Mouse (Mus musculus) hindbrain, embryonic 14.5 days (tissue): ENCODE data around the gene Use1. TPM values are rescaled to one million over a fixed set of nuclear protein-coding genes. Genes with fewer than 3 reads are reported as not detected.

Experiments
- ATAC-seq: fragments of 200-750 bp; cut with Nextera tagmentation; 2 replicates; pipeline ENCODE4 v1.8.0; 2017; ENCODE audit warnings: moderate number of reproducible peaks, mild to moderate bottlenecking, moderate TSS enrichment, moderate library complexity; ENCODE audit not compliant: low FRiP score
- DNase-seq: peaks from one replicate; pipeline ENCODE4 v3.0.0-alpha.2; 2015; ENCODE audit warnings: low spot score
- H3K27ac ChIP-seq: fragments of 300-500 bp; sonication (generic); 2 replicates; pipeline ENCODE4 v1.5.1; 2014; ENCODE audit warnings: mild to moderate bottlenecking, moderate library complexity
- H3K27me3 ChIP-seq: fragments of 300-500 bp; sonication (generic); 2 replicates; pipeline ENCODE4 v1.6.1; 2014; ENCODE audit warnings: mild to moderate bottlenecking, low read length, mixed read lengths; ENCODE audit not compliant: control insufficient read depth, insufficient read depth
- H3K36me3 ChIP-seq: fragments of 300-500 bp; sonication (generic); replicated peaks from 2 replicates; pipeline ENCODE4 v1.6.1; 2014; ENCODE audit not compliant: control insufficient read depth, insufficient read depth
- H3K4me1 ChIP-seq: fragments of 300-500 bp; sonication (generic); replicated peaks from 2 replicates; pipeline ENCODE4 v1.6.1; 2014; ENCODE audit warnings: antibody characterized with exemption, low read length, mixed read lengths; ENCODE audit not compliant: control insufficient read depth, insufficient read depth
- H3K4me2 ChIP-seq: fragments of 300-500 bp; sonication (generic); replicated peaks from 2 replicates; pipeline ENCODE4 v1.6.1; 2014; ENCODE audit warnings: mild to moderate bottlenecking, moderate library complexity
- H3K4me3 ChIP-seq: fragments of 300-500 bp; sonication (generic); replicated peaks from 2 replicates; pipeline ENCODE4 v1.5.1; 2014; ENCODE audit warnings: mild to moderate bottlenecking, low read length
- H3K9ac ChIP-seq: fragments of 300-500 bp; sonication (generic); 2 replicates; pipeline ENCODE4 v1.6.1; 2014
- H3K9me3 ChIP-seq: fragments of 300-500 bp; sonication (generic); 2 replicates; pipeline ENCODE4 v1.6.1; 2016; ENCODE audit warnings: low read length; ENCODE audit not compliant: control insufficient read depth
- WGBS: fragments of 180-500 bp; shearing (Covaris S2); extraction: QIAGEN DNeasy Blood & Tissue Kit; methylation state at CpG from one replicate; pipeline ENCODE4 v1.1.7; 2014; 5-methylcytosine and 5-hydroxymethylcytosine counted together
- polyA plus RNA-seq: library from polyadenylated mRNA; unstranded; fragments of >200 nt; fragmentation: Nextera tagmentation; extraction: Ambion mirVana; gene quantifications from 2 replicates; pipeline ENCODE4 v1.2.1, GENCODE M21; 2014

The Use1 gene
- polyA plus RNA-seq, 1 experiment from 2014 or later = 126 TPM

GRCm38 (mm10) chr8:71381971-71382961 is 15.6 kb downstream of the Use1 start:
- peak overlapping the region; percentile 100 for H3K4me2 ChIP-seq
- no peaks in the 10 kb centered on the region for H3K27me3 ChIP-seq
- ATAC-seq (peak; percentile 82), DNase-seq (peak; percentile 79)
- H3K4me3 ChIP-seq = peak overlapping the region; percentile 78
- H3K9ac ChIP-seq = peak overlapping the region; percentile 83
- 2% methylated on average over 52 of the region's 80 CpGs for WGBS
- no peaks in the 10 kb centered on the region for H3K36me3 ChIP-seq
- H3K4me1 ChIP-seq = peaks cover 30% of the 10 kb centered on the region
- H3K9me3 ChIP-seq = no peaks in the 10 kb centered on the region
- H3K27ac ChIP-seq = peak overlapping the region; percentile 88

- DNase-seq (no peak), ATAC-seq (no peak)
- H3K9me3 ChIP-seq = no peaks in the 10 kb centered on the region
- no peak overlapping the region for H3K27ac ChIP-seq
- peak overlapping the region; percentile 83; the same call in 1 of the 2 replicates for H3K9ac ChIP-seq
- H3K36me3 ChIP-seq = no peaks in the 10 kb centered on the region
- no peaks in the 10 kb centered on the region for H3K27me3 ChIP-seq
- WGBS = 10% methylated on average over 12 of the region's 12 CpGs
- no peak overlapping the region for H3K4me2 ChIP-seq
- H3K4me1 ChIP-seq = peaks cover 27% of the 10 kb centered on the region
- H3K4me3 ChIP-seq = no peak overlapping the region
These were observed 16.7 kb downstream of the Use1 start for GRCm38 (mm10) chr8:71383396-71383795.

- Histone ChIP-seq H3K4me1 (peaks cover 23% of the 10 kb centered on the region), H3K4me2 (no peak overlapping the region), H3K27me3 (no peaks in the 10 kb centered on the region), H3K4me3 (no peak overlapping the region), H3K9ac (no peak overlapping the region), H3K9me3 (no peaks in the 10 kb centered on the region), H3K36me3 (no peaks in the 10 kb centered on the region), H3K27ac (no peak overlapping the region)
- DNase-seq = no peak
- 48% methylated on average over 3 of the region's 3 CpGs for WGBS
- ATAC-seq = no peak
These were observed 17.2 kb downstream of the Use1 start for GRCm38 (mm10) chr8:71383860-71384259.

- H3K9ac ChIP-seq = no peak overlapping the region
- DNase-seq (no peak), ATAC-seq (no peak)
- H3K27ac ChIP-seq = no peak overlapping the region
- H3K4me2 ChIP-seq = no peak overlapping the region
- H3K4me1 ChIP-seq = peaks cover 8% of the 10 kb centered on the region
- no peaks in the 10 kb centered on the region for H3K36me3 ChIP-seq
- H3K9me3 ChIP-seq = no peaks in the 10 kb centered on the region
- no peak overlapping the region for H3K4me3 ChIP-seq
- 82% methylated on average over 12 of the region's 12 CpGs for WGBS
- no peaks in the 10 kb centered on the region for H3K27me3 ChIP-seq
These were observed 18.7 kb downstream of the Use1 start for GRCm38 (mm10) chr8:71385212-71385835.

GRCm38 (mm10) chr8:71388267-71388666 is 21.6 kb downstream of the Use1 start:
- Histone ChIP-seq H3K4me3 (no peak overlapping the region), H3K4me2 (no peak overlapping the region), H3K9ac (no peak overlapping the region), H3K4me1 (no peaks in the 10 kb centered on the region; the same call in 1 of the 2 replicates), H3K36me3 (no peaks in the 10 kb centered on the region), H3K9me3 (no peaks in the 10 kb centered on the region), H3K27me3 (no peaks in the 10 kb centered on the region), H3K27ac (no peak overlapping the region)
- no peak for DNase-seq
- ATAC-seq = no peak
- 79% methylated on average over 1 of the region's 1 CpGs for WGBS

GRCm38 (mm10) chr8:71391696-71392095 is 25.0 kb downstream of the Use1 start:
- Histone ChIP-seq H3K4me1 (peaks cover 3% of the 10 kb centered on the region; the same call in 1 of the 2 replicates), H3K9me3 (no peaks in the 10 kb centered on the region), H3K9ac (no peak overlapping the region), H3K36me3 (no peaks in the 10 kb centered on the region), H3K27ac (no peak overlapping the region), H3K27me3 (no peaks in the 10 kb centered on the region), H3K4me3 (no peak overlapping the region), H3K4me2 (no peak overlapping the region)
- DNase-seq = no peak
- WGBS = 88% methylated on average over 2 of the region's 2 CpGs
- ATAC-seq = no peak

GRCm38 (mm10) chr8:71392391-71392790 is 25.7 kb downstream of the Use1 start:
- Histone ChIP-seq H3K4me2 (no peak overlapping the region), H3K9ac (no peak overlapping the region), H3K4me1 (peaks cover 6% of the 10 kb centered on the region; the same call in 1 of the 2 replicates), H3K27ac (no peak overlapping the region), H3K4me3 (no peak overlapping the region), H3K27me3 (no peaks in the 10 kb centered on the region), H3K36me3 (no peaks in the 10 kb centered on the region), H3K9me3 (no peaks in the 10 kb centered on the region)
- 71% methylated on average over 5 of the region's 5 CpGs for WGBS
- no peak for DNase-seq
- ATAC-seq = no peak

GRCm38 (mm10) chr8:71392871-71393270 is 26.2 kb downstream of the Use1 start:
- H3K9me3 ChIP-seq = no peaks in the 10 kb centered on the region
- no peaks in the 10 kb centered on the region for H3K27me3 ChIP-seq
- no peak overlapping the region for H3K27ac ChIP-seq
- peaks cover 11% of the 10 kb centered on the region; the same call in 1 of the 2 replicates for H3K4me1 ChIP-seq
- H3K4me3 ChIP-seq = no peak overlapping the region
- no peak overlapping the region for H3K9ac ChIP-seq
- no peaks in the 10 kb centered on the region for H3K36me3 ChIP-seq
- WGBS = 21% methylated on average over 3 of the region's 3 CpGs
- ATAC-seq (no peak), DNase-seq (no peak)
- H3K4me2 ChIP-seq = no peak overlapping the region

GRCm38 (mm10) chr8:71394481-71394880 is 27.8 kb downstream of the Use1 start:
- Histone ChIP-seq H3K4me3 (no peak overlapping the region), H3K4me2 (no peak overlapping the region), H3K9me3 (no peaks in the 10 kb centered on the region), H3K4me1 (peaks cover 11% of the 10 kb centered on the region; the same call in 1 of the 2 replicates), H3K27ac (no peak overlapping the region), H3K9ac (no peak overlapping the region), H3K36me3 (peaks cover 12% of the 10 kb centered on the region), H3K27me3 (no peaks in the 10 kb centered on the region)
- WGBS = 78% methylated on average over 7 of the region's 7 CpGs
- ATAC-seq = no peak
- DNase-seq = no peak
